Mouse (Mus musculus) erythroid progenitor cell, adult 5-6 weeks (primary cell): ENCODE measurements around the gene Slc24a3. TPM values are rescaled to one million over a fixed set of nuclear protein-coding genes. Genes with fewer than 3 reads are reported as not detected.

Experiments used
- ATAC-seq: replicated peaks from 2 replicates; pipeline ENCODE4 v1.8.0; 2016; ENCODE audit warnings: moderate number of reproducible peaks, mild to moderate bottlenecking, moderate TSS enrichment, inconsistent platforms; ENCODE audit not compliant: poor library complexity, low FRiP score, severe bottlenecking
- total RNA-seq, 2 experiments: library from RNA; stranded (forward) in 1 of 2; stranded (reverse) in 1 of 2; fragments of 150-400 nt in 1 of 2; fragments of 186-747, 209-891 nt in 1 of 2; gene quantifications; 2 replicates each; pipeline versions ENCODE4 v1.2.3 to v1.2.4; 2015 to 2017; ENCODE audit warnings: low replicate concordance in 2 of 2

Gene Slc24a3
- total RNA-seq, 2 experiments from 2014 or later: 1.3 TPM; not detected in 1

DNA sequence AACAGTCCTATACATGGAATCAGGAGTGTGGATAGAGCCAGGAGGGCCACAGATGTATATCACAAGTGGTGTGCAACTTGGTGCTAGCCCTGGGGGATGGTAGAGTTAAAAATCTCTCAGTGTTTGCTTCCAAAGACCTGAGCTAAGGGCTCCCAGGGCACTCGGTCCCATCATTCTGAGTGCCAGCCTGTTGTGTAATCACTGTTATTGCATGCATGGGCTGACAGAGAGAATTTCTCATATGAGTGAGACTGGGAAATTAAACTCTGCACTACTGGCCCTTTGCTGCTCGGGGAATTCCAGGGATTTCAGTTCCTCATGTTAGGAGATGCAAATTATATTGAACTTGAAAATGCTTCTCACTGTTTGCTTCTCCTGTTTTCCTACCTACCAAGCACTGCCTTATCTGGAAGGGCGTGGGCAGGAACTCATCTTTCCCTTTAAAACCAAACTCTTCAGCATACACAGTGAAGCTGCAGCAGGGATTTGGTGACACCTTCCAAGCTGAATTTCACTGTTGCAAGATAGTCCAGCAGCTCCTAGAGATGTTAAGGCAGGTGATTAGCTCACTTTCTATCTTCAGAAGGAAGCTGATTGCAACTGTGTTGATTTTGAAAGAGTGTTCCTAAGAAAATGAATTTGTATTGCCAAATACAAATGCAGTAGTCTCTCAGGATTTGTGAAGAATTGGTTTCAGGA lies 426.2 kb downstream of the Slc24a3 start:
- no peak for ATAC-seq

- no peak for ATAC-seq
These were observed 430.3 kb downstream of the Slc24a3 start for GRCm38 (mm10) chr2:145597866-145598265.

DNA sequence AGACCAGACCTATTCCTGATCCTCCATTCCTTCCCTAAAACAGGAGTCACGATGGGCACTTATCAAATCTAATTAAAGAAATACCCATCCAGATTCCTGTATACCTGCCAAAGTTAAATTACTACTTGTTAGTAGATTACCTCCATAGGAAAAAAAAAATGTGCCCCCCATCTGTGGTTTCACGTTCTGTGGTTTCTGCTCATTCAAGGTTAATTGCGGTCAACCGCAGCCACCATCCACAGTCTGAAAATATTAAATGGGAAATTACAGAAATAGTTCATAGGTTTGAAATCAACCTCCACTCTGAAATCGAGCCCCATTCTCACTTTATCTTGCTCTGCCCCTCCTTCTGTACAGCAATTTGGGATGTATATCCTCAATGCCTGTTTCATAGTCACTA lies 440.3 kb downstream of the Slc24a3 start:
- ATAC-seq: no peak

GRCm38 (mm10) chr2:145610796-145611705 lies 443.5 kb downstream of the Slc24a3 start:
- no peak for ATAC-seq

DNA sequence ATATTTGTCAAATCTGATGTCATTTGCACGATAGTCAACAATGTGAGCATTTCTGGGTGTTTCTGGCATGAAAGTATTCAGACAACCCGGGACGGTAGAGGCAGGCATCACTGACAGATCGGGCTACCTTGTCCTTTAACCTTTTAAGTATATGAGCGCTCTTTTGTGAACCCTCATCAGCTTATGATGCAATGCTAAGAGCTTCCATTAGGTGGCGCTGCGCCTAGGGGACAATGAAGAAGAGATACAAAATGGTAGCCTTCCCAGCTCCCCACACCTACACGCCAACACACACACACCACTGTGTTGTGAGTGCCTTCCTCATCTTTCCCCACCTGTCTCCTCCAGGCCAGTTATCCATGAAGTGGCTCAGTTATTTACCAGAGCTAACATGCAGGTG lies 445.4 kb downstream of the Slc24a3 start:
- no peak for ATAC-seq

DNA sequence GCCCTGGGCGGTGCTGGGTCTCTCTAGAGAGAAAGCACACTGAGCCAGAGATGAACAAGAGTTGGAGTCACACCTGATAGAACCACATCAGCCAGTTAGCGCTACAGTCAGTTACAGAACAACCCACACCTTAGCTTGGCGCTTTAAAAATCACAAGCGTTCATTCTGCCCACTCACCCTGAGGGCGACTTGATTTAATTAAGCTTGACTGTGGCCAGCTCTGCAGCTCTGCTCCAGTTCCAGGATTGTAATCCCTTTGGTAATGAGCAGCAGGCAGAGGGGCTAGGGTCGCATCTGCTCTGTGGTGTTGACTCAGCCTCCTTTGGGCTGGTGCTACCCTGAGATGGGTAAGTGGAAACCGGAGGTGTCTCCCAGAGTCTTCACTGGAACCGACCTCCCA lies 446.2 kb downstream of the Slc24a3 start:
- no peak for ATAC-seq

- no peak for ATAC-seq
These were observed 452.1 kb downstream of the Slc24a3 start for GRCm38 (mm10) chr2:145619688-145620087.

GRCm38 (mm10) chr2:145620709-145621108 lies 453.2 kb downstream of the Slc24a3 start:
- no peak for ATAC-seq

DNA sequence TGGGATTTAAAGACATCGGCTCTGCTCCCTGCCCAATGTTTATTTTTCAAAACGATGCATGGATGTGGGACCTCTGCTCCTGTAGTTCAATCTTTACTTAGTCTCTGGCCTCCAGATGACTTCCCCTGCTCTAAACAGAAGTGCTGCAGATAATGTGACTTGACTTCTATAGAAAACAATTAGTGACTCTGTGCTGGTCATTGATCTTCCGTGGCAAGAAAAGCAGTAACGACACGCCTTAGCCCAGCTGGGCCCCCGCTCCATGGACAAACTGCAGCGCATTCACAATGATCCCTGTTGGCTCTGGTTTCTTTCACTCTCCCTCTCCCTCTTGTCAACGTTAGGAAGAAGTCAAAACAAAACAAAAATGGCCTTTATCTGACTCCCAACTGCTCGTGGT lies 453.6 kb downstream of the Slc24a3 start:
- no peak for ATAC-seq

- ATAC-seq: no peak
These were observed 463.7 kb downstream of the Slc24a3 start for GRCm38 (mm10) chr2:145631123-145631798.

GRCm38 (mm10) chr2:145631799-145632174 lies 464.2 kb downstream of the Slc24a3 start:
- ATAC-seq: no peak

DNA sequence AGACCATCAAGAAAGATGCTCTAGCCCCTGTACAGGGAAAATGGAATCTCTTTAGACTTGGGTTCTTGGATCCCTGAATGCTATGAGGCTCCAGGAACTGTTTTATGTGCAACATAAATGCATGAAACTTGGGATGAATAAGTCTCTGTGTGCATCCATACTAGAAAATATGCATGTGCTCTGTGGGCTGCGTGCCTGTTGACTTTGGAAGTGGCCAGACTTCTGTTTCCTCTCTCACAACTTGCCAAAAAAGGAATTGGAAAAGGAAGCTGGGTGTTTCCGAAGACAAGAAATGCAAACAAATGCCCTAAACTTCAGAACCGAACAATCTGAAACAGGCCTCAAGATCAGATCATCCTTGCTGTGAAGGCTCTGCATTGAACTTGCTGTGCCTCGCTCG lies 466.3 kb downstream of the Slc24a3 start:
- no peak for ATAC-seq

DNA sequence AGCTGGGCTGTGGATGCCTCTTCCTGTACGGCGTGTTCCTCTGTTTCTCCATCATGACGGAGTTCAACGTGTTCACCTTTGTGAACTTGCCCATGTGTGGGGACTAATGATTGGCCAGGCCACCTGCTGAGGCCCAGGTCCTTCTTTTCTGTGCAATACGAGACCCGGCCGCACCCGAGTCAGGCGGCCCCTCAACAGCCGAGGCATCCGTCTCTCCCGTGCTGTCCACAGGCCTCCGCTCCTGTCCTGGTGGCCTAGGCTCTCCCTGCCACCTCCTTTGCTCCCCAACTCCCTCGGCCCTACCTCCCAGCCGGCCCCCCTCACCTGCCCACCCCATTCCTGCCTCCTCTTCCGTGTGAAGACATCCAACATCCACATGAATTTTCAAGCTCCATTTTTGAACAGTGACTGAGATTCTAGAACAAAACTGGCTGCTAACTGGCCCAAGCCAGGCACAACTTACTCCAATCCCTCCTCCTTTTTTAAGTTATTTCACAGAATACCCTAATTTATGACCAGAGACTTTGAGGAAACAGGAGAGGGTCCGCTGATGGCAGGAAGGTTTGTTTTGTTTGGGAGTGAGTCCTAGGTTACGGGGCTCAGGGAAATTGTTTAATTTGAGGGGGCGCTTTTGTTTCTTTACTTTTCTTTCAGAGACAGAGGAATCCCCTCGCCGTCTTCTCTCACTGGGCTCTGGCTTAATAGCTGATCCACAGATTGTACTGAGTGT lies 472.9 kb downstream of the Slc24a3 start:
- no peak for ATAC-seq

GRCm38 (mm10) chr2:145655373-145655960 lies 487.9 kb downstream of the Slc24a3 start:
- no peak for ATAC-seq

DNA sequence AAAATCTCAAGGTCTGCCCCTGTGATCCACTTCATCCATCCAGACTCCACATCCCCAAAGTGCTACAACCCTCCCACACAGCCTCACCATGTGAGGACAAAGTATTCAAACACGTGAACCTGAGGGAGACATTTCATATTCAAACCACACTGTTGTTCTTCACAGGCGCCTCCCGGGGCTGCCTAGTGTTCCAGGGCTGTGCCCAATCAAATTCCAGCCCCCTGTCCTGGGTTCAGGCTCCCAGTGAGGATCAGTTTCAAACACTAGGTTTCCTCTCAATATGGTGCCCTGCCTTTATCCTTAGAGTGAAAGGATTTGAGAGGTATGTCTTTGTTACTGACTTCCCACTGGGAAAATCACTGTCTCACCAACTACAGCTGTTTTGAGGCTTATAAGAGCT lies 488.6 kb downstream of the Slc24a3 start:
- no peak for ATAC-seq

DNA sequence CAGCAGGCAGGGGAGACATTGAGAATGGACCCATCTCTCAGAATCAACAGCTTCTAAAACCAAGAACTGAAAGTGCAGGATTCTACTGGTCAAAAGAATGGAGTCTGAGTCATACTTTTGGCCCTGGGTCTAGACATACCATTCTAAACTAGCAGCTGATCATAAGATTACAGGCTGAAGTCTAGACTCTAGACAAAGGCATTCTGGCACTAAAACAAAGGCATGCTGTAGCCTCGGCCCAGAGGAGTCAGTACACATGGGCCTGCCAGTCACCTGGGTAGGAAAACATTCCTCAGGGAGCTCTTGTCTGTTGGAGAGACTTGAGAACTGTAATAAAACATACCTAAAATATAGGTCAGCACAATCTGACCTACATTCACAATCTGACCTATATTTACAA lies 489.2 kb downstream of the Slc24a3 start:
- no peak for ATAC-seq

DNA sequence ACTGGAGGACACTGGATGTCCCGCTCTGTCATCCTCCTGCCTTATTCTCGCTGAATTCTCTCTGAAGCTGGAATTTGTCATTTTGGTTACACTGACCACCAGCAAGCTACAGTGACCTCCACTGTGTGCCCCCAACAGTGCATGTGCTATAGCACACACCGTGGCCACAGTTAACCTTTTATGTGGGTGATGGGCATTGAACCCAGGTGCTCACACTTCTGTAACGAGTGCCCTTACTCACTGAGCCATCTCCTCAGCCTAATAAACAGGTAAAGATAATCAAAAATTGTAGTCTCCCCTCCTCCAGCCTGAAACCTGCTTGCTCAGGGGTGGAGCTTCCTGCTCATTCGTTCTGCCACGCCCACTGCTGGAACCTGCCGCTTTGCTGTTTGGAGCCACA lies 493.7 kb downstream of the Slc24a3 start:
- no peak for ATAC-seq

- ATAC-seq: no peak
These were observed 496.3 kb downstream of the Slc24a3 start for GRCm38 (mm10) chr2:145663899-145664298.

- no peak for ATAC-seq
These were observed 496.8 kb downstream of the Slc24a3 start for GRCm38 (mm10) chr2:145664311-145664710.

DNA sequence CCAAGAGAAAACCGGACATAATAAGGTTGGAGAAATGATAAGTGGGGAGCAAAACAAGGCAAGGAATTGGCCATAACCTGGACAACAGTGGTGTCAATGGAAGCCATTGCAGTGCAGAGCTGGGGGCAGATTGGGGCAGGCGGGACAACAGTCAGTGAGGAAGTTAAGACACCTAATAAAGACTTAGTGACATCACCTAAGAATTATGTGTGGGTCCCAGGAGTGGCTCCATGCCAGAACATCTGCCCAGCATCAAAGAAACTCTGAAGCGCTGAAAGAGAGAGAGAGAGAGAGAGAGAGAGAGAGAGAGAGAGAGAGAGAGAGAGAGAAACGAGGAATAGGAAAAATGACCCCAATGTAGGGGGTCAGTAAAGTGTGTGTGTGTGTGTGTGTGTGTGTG lies 500.6 kb downstream of the Slc24a3 start:
- no peak for ATAC-seq
